Mouse (Mus musculus): Measurements from ENCODE around the gene Cacna1b.

DNA sequence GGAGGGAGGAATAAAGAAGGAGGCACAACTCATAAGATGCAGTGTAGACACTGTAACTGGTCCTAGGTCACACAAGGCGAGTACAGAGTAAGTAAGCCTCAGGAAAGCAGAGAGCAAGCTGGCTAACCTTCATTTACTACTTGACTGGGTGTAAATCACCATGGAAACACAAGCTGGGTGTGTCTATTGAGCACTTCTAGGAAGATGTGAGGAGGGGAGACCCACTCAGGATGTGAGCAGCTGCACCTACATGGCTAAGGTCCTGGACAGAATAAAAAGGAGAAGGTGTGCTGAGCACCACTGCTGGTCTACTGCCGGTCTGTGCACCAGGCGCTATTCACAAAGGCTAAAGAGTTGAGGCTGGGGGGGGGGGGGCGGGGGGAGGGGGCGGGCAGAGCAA is 13.9 kb upstream of the Cacna1b start:
- TF ChIP-seq POLR2A (IDR thresholded peaks at IDR 0.05; ENCODE audit: borderline replicate concordance, insufficient read depth, low read length) (no peak), CTCF (IDR thresholded peaks at IDR 0.05; ENCODE audit: borderline replicate concordance, insufficient read depth, low read depth, low read length) (no peak)

Data from cerebellum, adult 2 months (tissue).